Mouse (Mus musculus) embryonic fibroblast, embryonic 13.5 days (primary cell): ENCODE data around the gene Bscl2.

ENCODE experiments used
- CTCF ChIP-seq: IDR thresholded peaks from 2 replicates; pipeline ENCODE4 v1.5.1; 2011; ENCODE audit warnings: mild to moderate bottlenecking, control low read depth, low read length, moderate library complexity, borderline replicate concordance; ENCODE audit not compliant: insufficient read depth
- POLR2A ChIP-seq: IDR thresholded peaks from 2 replicates; pipeline ENCODE4 v1.6.1; 2011; ENCODE audit warnings: low read depth, mild to moderate bottlenecking, control low read depth, low read length, moderate library complexity

DNA sequence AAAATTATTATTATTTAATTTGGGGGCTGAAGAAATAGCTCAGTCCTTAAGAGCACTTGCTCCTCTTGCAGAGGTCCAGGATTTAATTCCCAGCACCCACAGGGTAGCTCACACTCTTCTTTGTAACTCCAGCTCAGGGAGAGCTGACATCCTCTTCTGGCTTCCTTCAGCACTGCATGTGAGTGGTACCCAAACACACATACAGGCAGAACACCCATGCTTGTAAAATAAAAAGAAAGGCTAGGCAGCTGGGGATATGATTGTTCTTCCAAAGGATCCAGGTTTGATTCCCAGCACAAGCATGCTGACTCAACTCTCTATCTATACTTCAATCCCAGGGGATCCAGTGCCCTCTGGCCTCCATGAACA is 38.3 kb upstream of the Bscl2 start:
- TF ChIP-seq CTCF (no peak), POLR2A (no peak)
